Mouse (Mus musculus) hindbrain, embryonic 14.5 days (tissue): ENCODE data around the gene Olfml1. TPM values are rescaled to one million over a fixed set of nuclear protein-coding genes. Genes with fewer than 3 reads are reported as not detected.

ENCODE experiments used
- ATAC-seq: fragments of 200-750 bp; cut with Nextera tagmentation; 2 replicates; pipeline ENCODE4 v1.8.0; 2017; ENCODE audit warnings: moderate number of reproducible peaks, mild to moderate bottlenecking, moderate TSS enrichment, moderate library complexity; ENCODE audit not compliant: low FRiP score
- DNase-seq: peaks from one replicate; pipeline ENCODE4 v3.0.0-alpha.2; 2015; ENCODE audit warnings: low spot score
- H3K27ac ChIP-seq: fragments of 300-500 bp; sonication (generic); 2 replicates; pipeline ENCODE4 v1.5.1; 2014; ENCODE audit warnings: mild to moderate bottlenecking, moderate library complexity
- H3K27me3 ChIP-seq: fragments of 300-500 bp; sonication (generic); 2 replicates; pipeline ENCODE4 v1.6.1; 2014; ENCODE audit warnings: mild to moderate bottlenecking, low read length, mixed read lengths; ENCODE audit not compliant: control insufficient read depth, insufficient read depth
- H3K36me3 ChIP-seq: fragments of 300-500 bp; sonication (generic); replicated peaks from 2 replicates; pipeline ENCODE4 v1.6.1; 2014; ENCODE audit not compliant: control insufficient read depth, insufficient read depth
- H3K4me1 ChIP-seq: fragments of 300-500 bp; sonication (generic); replicated peaks from 2 replicates; pipeline ENCODE4 v1.6.1; 2014; ENCODE audit warnings: antibody characterized with exemption, low read length, mixed read lengths; ENCODE audit not compliant: control insufficient read depth, insufficient read depth
- H3K4me2 ChIP-seq: fragments of 300-500 bp; sonication (generic); replicated peaks from 2 replicates; pipeline ENCODE4 v1.6.1; 2014; ENCODE audit warnings: mild to moderate bottlenecking, moderate library complexity
- H3K4me3 ChIP-seq: fragments of 300-500 bp; sonication (generic); replicated peaks from 2 replicates; pipeline ENCODE4 v1.5.1; 2014; ENCODE audit warnings: mild to moderate bottlenecking, low read length
- H3K9ac ChIP-seq: fragments of 300-500 bp; sonication (generic); 2 replicates; pipeline ENCODE4 v1.6.1; 2014
- H3K9me3 ChIP-seq: fragments of 300-500 bp; sonication (generic); 2 replicates; pipeline ENCODE4 v1.6.1; 2016; ENCODE audit warnings: low read length; ENCODE audit not compliant: control insufficient read depth
- WGBS: fragments of 180-500 bp; shearing (Covaris S2); extraction: QIAGEN DNeasy Blood & Tissue Kit; methylation state at CpG from one replicate; pipeline ENCODE4 v1.1.7; 2014; 5-methylcytosine and 5-hydroxymethylcytosine counted together
- polyA plus RNA-seq: library from polyadenylated mRNA; unstranded; fragments of >200 nt; fragmentation: Nextera tagmentation; extraction: Ambion mirVana; gene quantifications from 2 replicates; pipeline ENCODE4 v1.2.1, GENCODE M21; 2014

The Olfml1 gene
- polyA plus RNA-seq, 1 experiment from 2014 or later: 5.2 TPM

DNA sequence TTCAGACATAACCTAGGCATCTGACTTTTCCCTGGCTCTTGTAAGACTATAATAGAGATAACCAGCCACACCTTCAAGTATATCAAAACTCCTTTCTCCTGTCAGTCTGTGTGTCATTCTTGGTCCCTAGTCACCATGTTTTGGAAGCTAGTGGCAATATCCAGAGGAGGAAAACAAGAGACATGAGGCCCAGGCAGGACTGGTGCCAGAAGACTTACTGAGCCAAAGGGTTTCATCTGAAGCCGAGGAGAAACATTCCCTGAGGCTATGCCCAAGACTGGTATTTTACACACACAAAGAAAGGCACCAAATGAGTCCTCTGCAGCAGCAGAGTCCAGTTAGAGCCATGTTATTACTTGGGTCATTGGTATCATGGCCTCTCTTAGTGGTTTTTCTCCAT lies 22.2 kb upstream of the Olfml1 start:
- H3K9me3 ChIP-seq: no peaks in the 10 kb centered on the region
- no peak overlapping the region for H3K27ac ChIP-seq
- no peak for DNase-seq
- no peaks in the 10 kb centered on the region for H3K4me1 ChIP-seq
- ATAC-seq: no peak
- no peaks in the 10 kb centered on the region for H3K27me3 ChIP-seq
- no peak overlapping the region for H3K4me2 ChIP-seq
- H3K9ac ChIP-seq: no peak overlapping the region
- H3K4me3 ChIP-seq: no peak overlapping the region
- H3K36me3 ChIP-seq: no peaks in the 10 kb centered on the region
- WGBS: 88% methylated on average over 1 of the region's 1 CpGs

DNA sequence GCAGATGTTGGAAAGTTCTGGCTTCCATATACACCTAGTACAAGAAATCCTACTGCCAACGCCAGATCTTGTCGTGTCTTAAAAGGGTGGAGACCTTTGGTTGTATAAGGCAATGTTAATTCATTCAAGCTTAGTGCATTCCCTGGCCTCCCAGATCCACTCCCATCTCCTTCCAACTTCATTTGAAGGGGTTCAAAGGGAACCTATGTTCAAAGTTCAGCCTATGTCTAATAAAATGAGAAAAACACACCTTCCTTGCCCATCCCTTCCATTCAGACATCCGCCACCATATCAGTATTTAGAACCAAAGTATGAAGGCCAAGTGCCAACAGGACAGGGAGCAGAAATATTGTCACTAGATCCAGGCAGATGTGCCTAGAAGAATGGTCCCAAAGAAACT lies 19.4 kb upstream of the Olfml1 start:
- H3K4me2 ChIP-seq: no peak overlapping the region
- ATAC-seq: no peak
- no peaks in the 10 kb centered on the region for H3K9me3 ChIP-seq
- H3K9ac ChIP-seq: no peak overlapping the region
- no peaks in the 10 kb centered on the region for H3K27me3 ChIP-seq
- no peak overlapping the region for H3K27ac ChIP-seq
- no peak overlapping the region for H3K4me3 ChIP-seq
- WGBS: 95% methylated on average over 3 of the region's 3 CpGs
- H3K4me1 ChIP-seq: no peaks in the 10 kb centered on the region
- no peak for DNase-seq
- no peaks in the 10 kb centered on the region for H3K36me3 ChIP-seq

DNA sequence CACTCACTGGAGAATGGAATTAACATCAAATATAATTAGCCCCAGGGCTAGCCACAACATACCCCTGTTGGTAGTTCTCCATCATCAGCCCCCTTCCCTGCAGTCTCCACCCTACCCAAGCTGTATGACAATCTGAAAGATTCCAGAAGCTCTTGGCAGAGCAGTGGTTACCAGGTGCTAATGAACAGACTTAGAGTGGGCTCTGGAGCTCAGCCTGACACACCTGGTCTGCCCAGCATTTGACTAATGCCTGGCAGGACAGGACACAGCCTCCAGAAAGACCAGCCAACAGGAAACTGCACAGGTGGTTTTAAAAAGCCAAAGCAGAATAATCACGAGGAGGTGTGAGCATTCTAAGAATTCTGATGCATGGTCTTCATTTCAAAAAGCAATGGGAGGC lies 13.8 kb upstream of the Olfml1 start:
- Histone ChIP-seq H3K4me3 (no peak overlapping the region), H3K4me2 (no peak overlapping the region), H3K27me3 (no peaks in the 10 kb centered on the region), H3K27ac (no peak overlapping the region), H3K9ac (no peak overlapping the region), H3K9me3 (no peaks in the 10 kb centered on the region), H3K36me3 (no peaks in the 10 kb centered on the region), H3K4me1 (no peaks in the 10 kb centered on the region)
- 81% methylated on average over 1 of the region's 1 CpGs for whole genome bisulfite sequencing
- DNase-seq (no peak), ATAC-seq (no peak)

DNA sequence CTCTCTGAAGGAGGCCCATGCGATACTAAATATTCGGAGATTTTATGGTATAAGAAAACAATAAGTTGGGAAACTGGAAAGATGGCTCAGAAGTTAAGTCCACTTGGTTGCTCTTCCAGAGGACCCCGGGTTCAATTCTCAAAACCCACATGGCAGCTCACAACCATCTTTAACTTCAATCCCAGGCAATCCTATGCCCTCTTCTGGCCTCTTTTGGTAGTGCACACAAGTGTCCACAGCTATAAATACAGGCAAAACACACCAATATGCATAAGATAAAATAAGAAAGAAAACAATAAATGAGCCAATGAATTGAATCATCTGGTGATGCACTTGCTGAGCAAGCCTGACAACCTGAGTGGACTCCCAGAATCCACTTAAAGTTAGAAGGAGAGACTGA lies 11.3 kb upstream of the Olfml1 start:
- WGBS: 78% methylated on average over 3 of the region's 3 CpGs
- no peaks in the 10 kb centered on the region for H3K27me3 ChIP-seq
- H3K27ac ChIP-seq: no peak overlapping the region
- no peak overlapping the region for H3K4me3 ChIP-seq
- no peak overlapping the region for H3K9ac ChIP-seq
- no peak overlapping the region for H3K4me2 ChIP-seq
- H3K9me3 ChIP-seq: no peaks in the 10 kb centered on the region
- no peak for DNase-seq
- no peaks in the 10 kb centered on the region for H3K36me3 ChIP-seq
- no peaks in the 10 kb centered on the region for H3K4me1 ChIP-seq
- no peak for ATAC-seq

DNA sequence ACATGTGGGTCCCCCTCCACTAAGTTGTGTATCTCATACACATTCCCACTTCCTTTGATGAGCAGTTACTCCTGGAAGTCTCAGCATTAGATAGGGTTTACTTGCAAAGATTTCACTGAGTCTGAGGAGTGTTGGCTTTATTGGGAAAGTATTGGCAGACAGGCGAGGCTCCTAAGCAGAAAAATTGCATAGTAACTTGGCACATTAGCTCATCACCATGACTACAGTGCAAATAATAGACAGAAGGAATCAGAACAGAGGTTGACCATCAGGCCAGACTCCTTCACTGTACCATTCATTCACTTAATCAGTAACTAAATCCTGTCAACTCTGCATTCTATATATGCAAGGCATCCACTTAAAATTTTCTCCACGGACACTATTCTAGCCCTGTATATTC lies 6.6 kb upstream of the Olfml1 start:
- WGBS: 74% methylated on average over 2 of the region's 2 CpGs
- no peaks in the 10 kb centered on the region for H3K4me1 ChIP-seq
- no peak overlapping the region for H3K9ac ChIP-seq
- H3K27me3 ChIP-seq: no peaks in the 10 kb centered on the region
- no peak for ATAC-seq
- H3K4me2 ChIP-seq: no peak overlapping the region
- H3K27ac ChIP-seq: no peak overlapping the region
- no peak overlapping the region for H3K4me3 ChIP-seq
- no peaks in the 10 kb centered on the region for H3K9me3 ChIP-seq
- no peaks in the 10 kb centered on the region for H3K36me3 ChIP-seq
- DNase-seq: no peak

DNA sequence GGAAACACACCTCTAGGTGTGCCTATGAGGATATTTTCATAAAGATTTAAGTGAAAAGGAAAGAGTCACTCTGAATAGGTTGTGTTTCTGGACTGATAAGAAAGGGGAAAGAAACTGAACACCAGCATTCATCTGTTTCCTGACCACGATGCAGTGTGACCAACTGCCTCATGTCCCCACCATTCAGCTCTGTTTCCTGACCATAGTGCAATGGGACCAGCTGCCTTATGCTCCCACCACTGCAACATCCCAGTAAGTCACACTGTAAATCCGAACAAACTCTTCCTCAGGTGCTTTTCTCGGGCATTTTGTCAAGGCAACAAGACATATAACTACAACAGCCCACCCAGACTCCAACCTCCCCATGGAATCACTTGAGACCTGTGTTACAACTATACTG lies 5.7 kb upstream of the Olfml1 start:
- Histone ChIP-seq H3K9ac (no peak overlapping the region), H3K9me3 (no peaks in the 10 kb centered on the region), H3K4me3 (no peak overlapping the region), H3K4me1 (no peaks in the 10 kb centered on the region), H3K27me3 (no peaks in the 10 kb centered on the region), H3K36me3 (no peaks in the 10 kb centered on the region), H3K27ac (no peak overlapping the region), H3K4me2 (no peak overlapping the region)
- 76% methylated on average over 3 of the region's 3 CpGs for WGBS
- DNase-seq (no peak), ATAC-seq (no peak)

DNA sequence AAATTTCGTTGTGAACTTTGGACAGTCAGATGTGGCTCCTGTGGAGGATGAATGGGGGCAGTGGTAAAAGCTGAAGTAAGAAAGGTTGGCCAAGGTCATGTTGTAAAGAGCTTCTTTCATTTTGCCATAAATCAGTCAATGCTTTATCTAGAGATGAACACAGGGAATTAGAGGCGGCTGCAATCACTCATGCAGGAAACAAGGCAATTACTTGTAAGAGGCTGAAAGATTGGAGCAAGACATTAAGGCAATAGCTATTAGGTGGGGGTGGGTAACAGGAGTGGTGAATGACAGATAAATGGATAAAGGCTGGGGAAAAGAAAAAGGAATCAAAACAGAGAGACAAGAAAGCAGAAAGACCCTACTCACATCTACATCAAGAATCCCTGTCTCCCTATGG lies 3.5 kb upstream of the Olfml1 start:
- no peak overlapping the region for H3K4me3 ChIP-seq
- no peaks in the 10 kb centered on the region for H3K9me3 ChIP-seq
- no peaks in the 10 kb centered on the region for H3K4me1 ChIP-seq
- no peaks in the 10 kb centered on the region for H3K27me3 ChIP-seq
- no peak overlapping the region for H3K27ac ChIP-seq
- 0 out of 2 replicates have a peak, but pooled peaks have one; percentile 43 for ATAC-seq
- 36% methylated on average over 2 of the region's 2 CpGs for WGBS
- DNase-seq: no peak
- H3K9ac ChIP-seq: no peak overlapping the region
- H3K4me2 ChIP-seq: no peak overlapping the region
- no peaks in the 10 kb centered on the region for H3K36me3 ChIP-seq

GRCm38 (mm10) chr7:107567674-107568073 lies 428 bp downstream of the Olfml1 start:
- H3K27me3 ChIP-seq: no peaks in the 10 kb centered on the region
- ATAC-seq (no peak), DNase-seq (no peak)
- no peak overlapping the region; the same call in 1 of the 2 replicates for H3K4me2 ChIP-seq
- no peaks in the 10 kb centered on the region for H3K36me3 ChIP-seq
- WGBS: 81% methylated on average over 5 of the region's 5 CpGs
- H3K4me3 ChIP-seq: no peak overlapping the region; the same call in 1 of the 2 replicates
- H3K9me3 ChIP-seq: no peaks in the 10 kb centered on the region
- H3K9ac ChIP-seq: no peak overlapping the region
- no peaks in the 10 kb centered on the region for H3K4me1 ChIP-seq
- no peak overlapping the region for H3K27ac ChIP-seq

GRCm38 (mm10) chr7:107568971-107569370 lies 1.7 kb downstream of the Olfml1 start:
- Histone ChIP-seq H3K4me2 (no peak overlapping the region), H3K4me1 (no peaks in the 10 kb centered on the region), H3K27me3 (no peaks in the 10 kb centered on the region), H3K9ac (no peak overlapping the region), H3K27ac (no peak overlapping the region), H3K4me3 (no peak overlapping the region), H3K36me3 (no peaks in the 10 kb centered on the region), H3K9me3 (no peaks in the 10 kb centered on the region)
- no peak for ATAC-seq
- no peak for DNase-seq
- WGBS: 74% methylated on average over 4 of the region's 4 CpGs

- Histone ChIP-seq H3K4me2 (no peak overlapping the region), H3K4me1 (no peaks in the 10 kb centered on the region), H3K27ac (no peak overlapping the region), H3K9me3 (no peaks in the 10 kb centered on the region), H3K27me3 (no peaks in the 10 kb centered on the region), H3K4me3 (no peak overlapping the region), H3K36me3 (no peaks in the 10 kb centered on the region), H3K9ac (no peak overlapping the region)
- ATAC-seq (no peak), DNase-seq (no peak)
- WGBS: 60% methylated on average over 2 of the region's 2 CpGs
Measured at GRCm38 (mm10) chr7:107573856-107574255, 6.6 kb downstream of the Olfml1 start.
